Mouse (Mus musculus) limb, embryonic 15.5 days (tissue): ENCODE data around the gene Nos1ap. TPM values are rescaled to one million over a fixed set of nuclear protein-coding genes. Genes with fewer than 3 reads are reported as not detected.

Source experiments
- ATAC-seq: fragments of 200-750 bp; cut with Nextera tagmentation; 2 replicates; pipeline ENCODE4 v1.8.0; 2017; ENCODE audit warnings: low read depth, moderate TSS enrichment; ENCODE audit not compliant: insufficient number of reproducible peaks, low FRiP score, low TSS enrichment
- H3K27ac ChIP-seq: fragments of 300-500 bp; sonication (generic); 2 replicates; pipeline ENCODE4 v1.5.1; 2015; ENCODE audit warnings: moderate library complexity, mild to moderate bottlenecking, inconsistent platforms
- H3K27me3 ChIP-seq: fragments of 300-500 bp; sonication (generic); 2 replicates; pipeline ENCODE4 v1.6.1; 2015; ENCODE audit warnings: inconsistent platforms
- H3K36me3 ChIP-seq: fragments of 300-500 bp; sonication (generic); 2 replicates; pipeline ENCODE4 v1.6.1; 2015; ENCODE audit warnings: inconsistent platforms
- H3K4me1 ChIP-seq: fragments of 300-500 bp; sonication (generic); 2 replicates; pipeline ENCODE4 v1.6.1; 2015; ENCODE audit warnings: inconsistent platforms
- H3K4me2 ChIP-seq: fragments of 300-500 bp; sonication (generic); 2 replicates; pipeline ENCODE4 v1.6.1; 2015; ENCODE audit warnings: mild to moderate bottlenecking, inconsistent platforms
- H3K4me3 ChIP-seq: fragments of 300-500 bp; sonication (generic); 2 replicates; pipeline ENCODE4 v1.5.1; 2015; ENCODE audit warnings: mild to moderate bottlenecking, inconsistent platforms
- H3K9ac ChIP-seq: fragments of 300-500 bp; sonication (generic); 2 replicates; pipeline ENCODE4 v1.6.1; 2015; ENCODE audit warnings: inconsistent platforms
- H3K9me3 ChIP-seq: fragments of 300-500 bp; sonication (generic); 2 replicates; pipeline ENCODE4 v1.6.1; 2016; ENCODE audit warnings: inconsistent platforms
- WGBS: fragments of 180-500 bp; shearing (Covaris S2); methylation state at CpG from one replicate; pipeline ENCODE4 v1.1.7; 2015; 5-methylcytosine and 5-hydroxymethylcytosine counted together
- polyA plus RNA-seq: library from polyadenylated mRNA; unstranded; fragments of >200 nt; fragmentation: Nextera tagmentation; extraction: Ambion mirVana; gene quantifications from 2 replicates; pipeline ENCODE4 v1.2.1, GENCODE M21; 2015

The Nos1ap gene
- polyA plus RNA-seq, 1 experiment from 2014 or later: 10.1 TPM

- Histone ChIP-seq H3K4me1 (no peaks in the 10 kb centered on the region), H3K9me3 (no peaks in the 10 kb centered on the region), H3K27me3 (no peaks in the 10 kb centered on the region), H3K9ac (no peak overlapping the region), H3K36me3 (no peaks in the 10 kb centered on the region), H3K4me2 (no peak overlapping the region), H3K4me3 (no peak overlapping the region), H3K27ac (no peak overlapping the region)
- no peak for ATAC-seq
- 79% methylated on average over 4 of the region's 4 CpGs for WGBS
Observed at GRCm38 (mm10) chr1:170422188-170422587, 167.5 kb downstream of the Nos1ap start.

- ATAC-seq: no peak
- Histone ChIP-seq H3K9me3 (no peaks in the 10 kb centered on the region), H3K27ac (no peak overlapping the region), H3K9ac (no peak overlapping the region), H3K4me3 (no peak overlapping the region), H3K27me3 (no peaks in the 10 kb centered on the region), H3K4me1 (no peaks in the 10 kb centered on the region), H3K36me3 (no peaks in the 10 kb centered on the region), H3K4me2 (no peak overlapping the region)
- WGBS: 81% methylated on average over 3 of the region's 3 CpGs
Observed at GRCm38 (mm10) chr1:170419961-170420360, 169.7 kb downstream of the Nos1ap start.

GRCm38 (mm10) chr1:170418131-170418530 lies 171.5 kb downstream of the Nos1ap start:
- no peaks in the 10 kb centered on the region for H3K9me3 ChIP-seq
- no peak for ATAC-seq
- no peak overlapping the region for H3K4me3 ChIP-seq
- no peak overlapping the region for H3K9ac ChIP-seq
- WGBS: 51% methylated on average over 1 of the region's 1 CpGs
- no peak overlapping the region for H3K4me2 ChIP-seq
- no peaks in the 10 kb centered on the region for H3K36me3 ChIP-seq
- H3K4me1 ChIP-seq: no peaks in the 10 kb centered on the region
- H3K27ac ChIP-seq: no peak overlapping the region
- no peaks in the 10 kb centered on the region for H3K27me3 ChIP-seq

GRCm38 (mm10) chr1:170416967-170417366 lies 172.7 kb downstream of the Nos1ap start:
- Histone ChIP-seq H3K27ac (no peak overlapping the region), H3K4me3 (no peak overlapping the region), H3K4me2 (no peak overlapping the region), H3K9ac (no peak overlapping the region), H3K9me3 (no peaks in the 10 kb centered on the region), H3K27me3 (no peaks in the 10 kb centered on the region), H3K4me1 (no peaks in the 10 kb centered on the region), H3K36me3 (no peaks in the 10 kb centered on the region)
- WGBS: 51% methylated on average over 2 of the region's 2 CpGs
- no peak for ATAC-seq

- ATAC-seq: no peak
- H3K27ac ChIP-seq: no peak overlapping the region
- WGBS: 59% methylated on average over 6 of the region's 6 CpGs
- H3K9ac ChIP-seq: no peak overlapping the region
- no peak overlapping the region for H3K4me3 ChIP-seq
- no peaks in the 10 kb centered on the region for H3K4me1 ChIP-seq
- no peaks in the 10 kb centered on the region for H3K36me3 ChIP-seq
- H3K9me3 ChIP-seq: no peaks in the 10 kb centered on the region
- no peaks in the 10 kb centered on the region for H3K27me3 ChIP-seq
- no peak overlapping the region for H3K4me2 ChIP-seq
Observed at GRCm38 (mm10) chr1:170416206-170416605, 173.5 kb downstream of the Nos1ap start.

GRCm38 (mm10) chr1:170415395-170415794 lies 174.3 kb downstream of the Nos1ap start:
- ATAC-seq: no peak
- Histone ChIP-seq H3K4me3 (no peak overlapping the region), H3K9ac (no peak overlapping the region), H3K27ac (no peak overlapping the region), H3K4me1 (no peaks in the 10 kb centered on the region), H3K36me3 (no peaks in the 10 kb centered on the region), H3K27me3 (no peaks in the 10 kb centered on the region), H3K4me2 (no peak overlapping the region), H3K9me3 (no peaks in the 10 kb centered on the region)
- WGBS: 61% methylated on average over 3 of the region's 3 CpGs

- no peaks in the 10 kb centered on the region for H3K27me3 ChIP-seq
- H3K4me2 ChIP-seq: no peak overlapping the region
- no peak overlapping the region for H3K27ac ChIP-seq
- no peaks in the 10 kb centered on the region for H3K9me3 ChIP-seq
- H3K4me3 ChIP-seq: no peak overlapping the region
- no peak for ATAC-seq
- no peaks in the 10 kb centered on the region for H3K4me1 ChIP-seq
- 85% methylated on average over 8 of the region's 8 CpGs for WGBS
- no peak overlapping the region for H3K9ac ChIP-seq
- H3K36me3 ChIP-seq: no peaks in the 10 kb centered on the region
Observed at GRCm38 (mm10) chr1:170410402-170411191, 179.1 kb downstream of the Nos1ap start.

GRCm38 (mm10) chr1:170409091-170409490 lies 180.6 kb downstream of the Nos1ap start:
- no peak overlapping the region for H3K4me2 ChIP-seq
- H3K36me3 ChIP-seq: no peaks in the 10 kb centered on the region
- no peaks in the 10 kb centered on the region for H3K9me3 ChIP-seq
- no peaks in the 10 kb centered on the region for H3K27me3 ChIP-seq
- no peak overlapping the region for H3K4me3 ChIP-seq
- H3K4me1 ChIP-seq: no peaks in the 10 kb centered on the region
- ATAC-seq: no peak
- 38% methylated on average over 4 of the region's 4 CpGs for WGBS
- H3K27ac ChIP-seq: no peak overlapping the region
- H3K9ac ChIP-seq: no peak overlapping the region

GRCm38 (mm10) chr1:170406921-170407320 lies 182.7 kb downstream of the Nos1ap start:
- Histone ChIP-seq H3K4me1 (no peaks in the 10 kb centered on the region; the same call in 1 of the 2 replicates), H3K4me3 (no peak overlapping the region), H3K4me2 (no peak overlapping the region), H3K36me3 (no peaks in the 10 kb centered on the region), H3K9ac (no peak overlapping the region), H3K9me3 (no peaks in the 10 kb centered on the region), H3K27ac (no peak overlapping the region), H3K27me3 (no peaks in the 10 kb centered on the region)
- ATAC-seq: no peak
- WGBS: 68% methylated on average over 8 of the region's 8 CpGs

GRCm38 (mm10) chr1:170405152-170405551 lies 184.5 kb downstream of the Nos1ap start:
- ATAC-seq: no peak
- no peaks in the 10 kb centered on the region; the same call in 1 of the 2 replicates for H3K4me1 ChIP-seq
- H3K4me2 ChIP-seq: no peak overlapping the region
- no peaks in the 10 kb centered on the region for H3K9me3 ChIP-seq
- H3K27ac ChIP-seq: no peak overlapping the region
- no peak overlapping the region for H3K9ac ChIP-seq
- no peaks in the 10 kb centered on the region for H3K27me3 ChIP-seq
- H3K36me3 ChIP-seq: no peaks in the 10 kb centered on the region
- H3K4me3 ChIP-seq: no peak overlapping the region
- WGBS: 80% methylated on average over 2 of the region's 2 CpGs

GRCm38 (mm10) chr1:170402682-170403081 lies 187.0 kb downstream of the Nos1ap start:
- Histone ChIP-seq H3K4me1 (no peaks in the 10 kb centered on the region; the same call in 1 of the 2 replicates), H3K27ac (no peak overlapping the region), H3K9me3 (no peaks in the 10 kb centered on the region), H3K4me3 (no peak overlapping the region), H3K4me2 (no peak overlapping the region), H3K9ac (no peak overlapping the region), H3K36me3 (no peaks in the 10 kb centered on the region), H3K27me3 (no peaks in the 10 kb centered on the region)
- WGBS: 59% methylated on average over 4 of the region's 4 CpGs
- ATAC-seq: no peak

GRCm38 (mm10) chr1:170398866-170399265 lies 190.8 kb downstream of the Nos1ap start:
- H3K27ac ChIP-seq: no peak overlapping the region
- 96% methylated on average over 4 of the region's 4 CpGs for WGBS
- H3K9ac ChIP-seq: no peak overlapping the region
- H3K9me3 ChIP-seq: no peaks in the 10 kb centered on the region
- no peak for ATAC-seq
- no peaks in the 10 kb centered on the region; the same call in 1 of the 2 replicates for H3K4me1 ChIP-seq
- no peak overlapping the region for H3K4me3 ChIP-seq
- no peaks in the 10 kb centered on the region for H3K36me3 ChIP-seq
- no peaks in the 10 kb centered on the region for H3K27me3 ChIP-seq
- no peak overlapping the region for H3K4me2 ChIP-seq
